Mouse (Mus musculus): ENCODE data around the gene Bnc2. TPM values are rescaled to one million over a fixed set of nuclear protein-coding genes. Genes with fewer than 3 reads are reported as not detected.
A peak's percentile ranks its signal among the peaks of the same experiment; 100 is the strongest.

Bnc2 gene
- total RNA-seq, 4 experiments from 2014 or later, result 2.9 to 4.7 (median 3.6) TPM

- no peak for DNase-seq (ENCODE audit: low spot score in 2 of 2)
These were observed 41.1 kb downstream of the Bnc2 start for GRCm38 (mm10) chr4:84633991-84634390.

- no peak for DNase-seq (ENCODE audit: low spot score in 2 of 2)
These were observed 42.0 kb downstream of the Bnc2 start for GRCm38 (mm10) chr4:84632832-84633789.

- no peak for DNase-seq (ENCODE audit: low spot score in 2 of 2)
These were observed 47.5 kb downstream of the Bnc2 start for GRCm38 (mm10) chr4:84627616-84628015.

- DNase-seq (ENCODE audit: low spot score in 2 of 2), result no peak
These were observed 51.8 kb downstream of the Bnc2 start for GRCm38 (mm10) chr4:84623312-84623711.

- DNase-seq (ENCODE audit: low spot score in 2 of 2), result no peak
These were observed 53.3 kb downstream of the Bnc2 start for GRCm38 (mm10) chr4:84621785-84622184.

GRCm38 (mm10) chr4:84609861-84610260, 65.2 kb downstream of the Bnc2 start:
- DNase-seq (ENCODE audit: low spot score in 2 of 2), result no peak

GRCm38 (mm10) chr4:84604461-84604860, 70.6 kb downstream of the Bnc2 start:
- DNase-seq (ENCODE audit: low spot score in 2 of 2), result no peak

- DNase-seq (ENCODE audit: low spot score in 2 of 2), result no peak
These were observed 94.7 kb downstream of the Bnc2 start for GRCm38 (mm10) chr4:84580260-84580952.

- DNase-seq (ENCODE audit: low spot score in 2 of 2), result no peak
These were observed 96.8 kb downstream of the Bnc2 start for GRCm38 (mm10) chr4:84578296-84578695.

GRCm38 (mm10) chr4:84566123-84566522, 109.0 kb downstream of the Bnc2 start:
- DNase-seq (ENCODE audit: low spot score in 2 of 2), result no peak

GRCm38 (mm10) chr4:84545204-84545871, 129.7 kb downstream of the Bnc2 start:
- peak in 1 of 2 experiments; percentile 11 for DNase-seq (ENCODE audit: low spot score in 2 of 2)

GRCm38 (mm10) chr4:84544646-84545045, 130.4 kb downstream of the Bnc2 start:
- no peak for DNase-seq (ENCODE audit: low spot score in 2 of 2)

GRCm38 (mm10) chr4:84540531-84540930, 134.5 kb downstream of the Bnc2 start:
- DNase-seq (ENCODE audit: low spot score in 2 of 2), result no peak

GRCm38 (mm10) chr4:84539396-84539795, 135.7 kb downstream of the Bnc2 start:
- DNase-seq (ENCODE audit: low spot score in 2 of 2), result no peak

- DNase-seq (ENCODE audit: low spot score in 2 of 2), result no peak
These were observed 145.9 kb downstream of the Bnc2 start for GRCm38 (mm10) chr4:84528886-84529789.

- no peak for DNase-seq (ENCODE audit: low spot score in 2 of 2)
These were observed 146.7 kb downstream of the Bnc2 start for GRCm38 (mm10) chr4:84528358-84528757.

GRCm38 (mm10) chr4:84527066-84527933, 147.8 kb downstream of the Bnc2 start:
- DNase-seq (ENCODE audit: low spot score in 2 of 2), result no peak

GRCm38 (mm10) chr4:84523651-84524221, 151.3 kb downstream of the Bnc2 start:
- no peak for DNase-seq (ENCODE audit: low spot score in 2 of 2)

- DNase-seq (ENCODE audit: low spot score in 2 of 2), result no peak
These were observed 151.9 kb downstream of the Bnc2 start for GRCm38 (mm10) chr4:84523211-84523610.
